Mouse (Mus musculus): ENCODE results near the gene Piwil4. TPM values are rescaled to one million over a fixed set of nuclear protein-coding genes. Genes with fewer than 3 reads are reported as not detected.

Piwil4 gene
- 0.10 and 0.19 TPM in 2 replicates for polyA plus RNA-seq (2014; fragmentation: Nextera tagmentation; extraction: Ambion mirVana)

- Histone ChIP-seq H3K4me2 (no peak within 1 kb of the TSS), H3K4me3 (ENCODE audit: low read depth, low read length) (no peak within 1 kb of the TSS), H3K36me3 (ENCODE audit: control insufficient read depth, insufficient read depth, low read length) (no peaks in the 10 kb centered on the region), H3K4me1 (replicated peaks; ENCODE audit: control insufficient read depth, insufficient read depth, low read length) (no peaks in the 10 kb centered on the region), H3K9me3 (ENCODE audit: control insufficient read depth, low read length) (no peaks in the 10 kb centered on the region), H3K9ac (ENCODE audit: low read depth, low read length) (no peak within 1 kb of the TSS), H3K27me3 (replicated peaks; ENCODE audit: control insufficient read depth, insufficient read depth, low read length) (no peaks in the 10 kb centered on the region), H3K27ac (ENCODE audit: low read depth, low read length) (no peak within 1 kb of the TSS)
- ATAC-seq (replicated peaks; ENCODE audit: low FRiP score) (no peak), DNase-seq (ENCODE audit: low spot score) (no peak)
- 74% methylated on average over 19 of the region's 19 CpGs for WGBS
Measured at GRCm38 (mm10) chr9:14740151-14740924, at the start of gene Piwil4. Gene Piwil4, minus strand, starts transcription at chr9:14740733.

- H3K4me1 ChIP-seq (replicated peaks; ENCODE audit: control insufficient read depth, insufficient read depth, low read length) = 0 out of 2 replicates have a peak, but pooled peaks cover 5% of the 10 kb centered on the region
- H3K27me3 ChIP-seq (replicated peaks; ENCODE audit: control insufficient read depth, insufficient read depth, low read length) = no peaks in the 10 kb centered on the region
- H3K27ac ChIP-seq (ENCODE audit: low read depth, low read length) = no peak overlapping the region
- DNase-seq (ENCODE audit: low spot score) = no peak
- peaks cover 25% of the 10 kb centered on the region; the same call in 1 of the 2 replicates for H3K36me3 ChIP-seq (ENCODE audit: control insufficient read depth, insufficient read depth, low read length)
- WGBS = 90% methylated on average over 6 of the region's 6 CpGs
- no peak overlapping the region for H3K4me3 ChIP-seq (ENCODE audit: low read depth, low read length)
- no peak overlapping the region; the same call in 1 of the 2 replicates for H3K9ac ChIP-seq (ENCODE audit: low read depth, low read length)
- H3K4me2 ChIP-seq = no peak overlapping the region
- H3K9me3 ChIP-seq (ENCODE audit: control insufficient read depth, low read length) = no peaks in the 10 kb centered on the region
- no peak for ATAC-seq (replicated peaks; ENCODE audit: low FRiP score)
Measured at GRCm38 (mm10) chr9:14787356-14787755, 46.8 kb upstream of the Piwil4 start.

- under 1% methylated on average over 62 of the region's 62 CpGs for WGBS
- Histone ChIP-seq H3K9ac (ENCODE audit: low read depth, low read length) (peak within 1 kb of the TSS; percentile 92), H3K9me3 (ENCODE audit: control insufficient read depth, low read length) (no peaks in the 10 kb centered on the region)
Measured at GRCm38 (mm10) chr9:14784039-14785002, 43.8 kb upstream of the Piwil4 start, which contains the start of the genes Mre11a and Ankrd49. Gene Mre11a, plus strand, starts transcription at chr9:14784654. Gene Ankrd49, minus strand, starts transcription at chr9:14784856.

GRCm38 (mm10) chr9:14778341-14778740 is 37.8 kb upstream of the Piwil4 start:
- H3K27ac ChIP-seq (ENCODE audit: low read depth, low read length) = no peak overlapping the region
- peaks cover 15% of the 10 kb centered on the region for H3K36me3 ChIP-seq (ENCODE audit: control insufficient read depth, insufficient read depth, low read length)
- no peak overlapping the region for H3K4me2 ChIP-seq
- H3K27me3 ChIP-seq (replicated peaks; ENCODE audit: control insufficient read depth, insufficient read depth, low read length) = no peaks in the 10 kb centered on the region
- 55% methylated on average over 13 of the region's 13 CpGs for WGBS
- H3K9ac ChIP-seq (ENCODE audit: low read depth, low read length) = no peak overlapping the region
- H3K4me1 ChIP-seq (replicated peaks; ENCODE audit: control insufficient read depth, insufficient read depth, low read length) = no peaks in the 10 kb centered on the region
- DNase-seq (ENCODE audit: low spot score) (no peak), ATAC-seq (replicated peaks; ENCODE audit: low FRiP score) (no peak)
- H3K9me3 ChIP-seq (ENCODE audit: control insufficient read depth, low read length) = no peaks in the 10 kb centered on the region
- no peak overlapping the region for H3K4me3 ChIP-seq (ENCODE audit: low read depth, low read length)

More at GRCm38 (mm10) chr9:14784039-14785002, 43.8 kb upstream of the Piwil4 start, which contains the start of the genes Mre11a and Ankrd49:
- no peaks in the 10 kb centered on the region for H3K27me3 ChIP-seq (replicated peaks; ENCODE audit: control insufficient read depth, insufficient read depth, low read length)
- ATAC-seq (replicated peaks; ENCODE audit: low FRiP score) (peak; percentile 97), DNase-seq (ENCODE audit: low spot score) (peak; percentile 87)
- peak within 1 kb of the TSS; percentile 73 for H3K4me2 ChIP-seq
- peak within 1 kb of the TSS; percentile 74 for H3K4me3 ChIP-seq (ENCODE audit: low read depth, low read length)
- peaks cover 32% of the 10 kb centered on the region for H3K36me3 ChIP-seq (ENCODE audit: control insufficient read depth, insufficient read depth, low read length)
- H3K27ac ChIP-seq (ENCODE audit: low read depth, low read length) = peak within 1 kb of the TSS; percentile 84
- 0 out of 2 replicates have a peak, but pooled peaks cover 5% of the 10 kb centered on the region for H3K4me1 ChIP-seq (replicated peaks; ENCODE audit: control insufficient read depth, insufficient read depth, low read length)

GRCm38 (mm10) chr9:14773813-14774212 is 33.3 kb upstream of the Piwil4 start:
- Histone ChIP-seq H3K9me3 (ENCODE audit: control insufficient read depth, low read length) (no peaks in the 10 kb centered on the region), H3K36me3 (ENCODE audit: control insufficient read depth, insufficient read depth, low read length) (no peaks in the 10 kb centered on the region), H3K9ac (ENCODE audit: low read depth, low read length) (no peak overlapping the region), H3K4me1 (replicated peaks; ENCODE audit: control insufficient read depth, insufficient read depth, low read length) (no peaks in the 10 kb centered on the region), H3K4me3 (ENCODE audit: low read depth, low read length) (no peak overlapping the region), H3K4me2 (no peak overlapping the region), H3K27ac (ENCODE audit: low read depth, low read length) (no peak overlapping the region), H3K27me3 (replicated peaks; ENCODE audit: control insufficient read depth, insufficient read depth, low read length) (peaks cover 12% of the 10 kb centered on the region)
- ATAC-seq (replicated peaks; ENCODE audit: low FRiP score) = no peak
- no peak for DNase-seq (ENCODE audit: low spot score)
- 46% methylated on average over 2 of the region's 2 CpGs for WGBS

GRCm38 (mm10) chr9:14772074-14772473 is 31.5 kb upstream of the Piwil4 start:
- Histone ChIP-seq H3K27me3 (replicated peaks; ENCODE audit: control insufficient read depth, insufficient read depth, low read length) (peaks cover 12% of the 10 kb centered on the region), H3K36me3 (ENCODE audit: control insufficient read depth, insufficient read depth, low read length) (no peaks in the 10 kb centered on the region), H3K4me3 (ENCODE audit: low read depth, low read length) (no peak overlapping the region), H3K27ac (ENCODE audit: low read depth, low read length) (no peak overlapping the region), H3K4me2 (no peak overlapping the region), H3K9ac (ENCODE audit: low read depth, low read length) (no peak overlapping the region), H3K9me3 (ENCODE audit: control insufficient read depth, low read length) (no peaks in the 10 kb centered on the region), H3K4me1 (replicated peaks; ENCODE audit: control insufficient read depth, insufficient read depth, low read length) (no peaks in the 10 kb centered on the region)
- DNase-seq (ENCODE audit: low spot score) (no peak), ATAC-seq (replicated peaks; ENCODE audit: low FRiP score) (no peak)
- WGBS = 84% methylated on average over 2 of the region's 2 CpGs

- Histone ChIP-seq H3K27me3 (replicated peaks; ENCODE audit: control insufficient read depth, insufficient read depth, low read length) (peaks cover 12% of the 10 kb centered on the region), H3K4me1 (replicated peaks; ENCODE audit: control insufficient read depth, insufficient read depth, low read length) (no peaks in the 10 kb centered on the region), H3K36me3 (ENCODE audit: control insufficient read depth, insufficient read depth, low read length) (no peaks in the 10 kb centered on the region), H3K27ac (ENCODE audit: low read depth, low read length) (no peak within 1 kb of the TSS), H3K9ac (ENCODE audit: low read depth, low read length) (no peak within 1 kb of the TSS), H3K4me2 (no peak within 1 kb of the TSS), H3K4me3 (ENCODE audit: low read depth, low read length) (no peak within 1 kb of the TSS), H3K9me3 (ENCODE audit: control insufficient read depth, low read length) (no peaks in the 10 kb centered on the region)
- ATAC-seq (replicated peaks; ENCODE audit: low FRiP score) (no peak), DNase-seq (ENCODE audit: low spot score) (no peak)
- WGBS = 26% methylated on average over 23 of the region's 23 CpGs
Measured at GRCm38 (mm10) chr9:14770803-14771471, 30.4 kb upstream of the Piwil4 start, which contains the start of gene 1700012B09Rik. Gene 1700012B09Rik, minus strand, starts transcription at chr9:14771030.

- no peaks in the 10 kb centered on the region for H3K9me3 ChIP-seq (ENCODE audit: control insufficient read depth, low read length)
- WGBS = 62% methylated on average over 6 of the region's 6 CpGs
Measured at GRCm38 (mm10) chr9:14769811-14770210, 29.3 kb upstream of the Piwil4 start.

More at GRCm38 (mm10) chr9:14769811-14770210, 29.3 kb upstream of the Piwil4 start:
- DNase-seq (ENCODE audit: low spot score) (no peak), ATAC-seq (replicated peaks; ENCODE audit: low FRiP score) (no peak)
- Histone ChIP-seq H3K27ac (ENCODE audit: low read depth, low read length) (no peak overlapping the region), H3K4me3 (ENCODE audit: low read depth, low read length) (no peak overlapping the region), H3K4me2 (no peak overlapping the region), H3K36me3 (ENCODE audit: control insufficient read depth, insufficient read depth, low read length) (no peaks in the 10 kb centered on the region), H3K4me1 (replicated peaks; ENCODE audit: control insufficient read depth, insufficient read depth, low read length) (no peaks in the 10 kb centered on the region), H3K9ac (ENCODE audit: low read depth, low read length) (no peak overlapping the region), H3K27me3 (replicated peaks; ENCODE audit: control insufficient read depth, insufficient read depth, low read length) (peaks cover 12% of the 10 kb centered on the region)

All from liver, embryonic 11.5 days (tissue).